Mouse (Mus musculus) ES-Bruce4 (cell line): ENCODE measurements around the gene AW551984.

Experiments
- CTCF ChIP-seq: IDR thresholded peaks from one replicate; pipeline ENCODE4 v1.8.1; 2011; ENCODE audit warnings: low read depth, low read length
- EP300 ChIP-seq: IDR thresholded peaks from 2 replicates; pipeline ENCODE4 v1.6.1; 2011; ENCODE audit warnings: low read depth, low read length; ENCODE audit not compliant: insufficient read depth
- POLR2A ChIP-seq: IDR thresholded peaks from one replicate; pipeline ENCODE4 v1.8.1; 2011; ENCODE audit warnings: low read length; ENCODE audit not compliant: insufficient read depth

- TF ChIP-seq CTCF: no peak
- no peak for TF ChIP-seq POLR2A
- TF ChIP-seq EP300: no peak
These were observed 20.5 kb upstream of the AW551984 start for GRCm38 (mm10) chr9:39624711-39625110.
